30 mouse cellular contexts compared by ENCODE assay signal in genomic region chr6:84111106-84111505, GRCm38 (mm10).
DNase-seq lines count a peak whose midpoint lies in the region; ATAC-seq and TF ChIP-seq lines count a peak whose summit lies in the region.
"Had no signal": no experiment of that assay in that cellular context is flagged by ENCODE, and none has a peak within 500 bp of the region (broad histone marks: within the 10 kb centered on the region; RNA-seq: fewer than 3 reads in every experiment).

No protein-coding gene starts in this region.

- peaks cover 20% of the 10 kb centered on the region for H3K4me1 ChIP-seq in heart, embryonic 15.5 days (replicated peaks)
- H3K4me1 ChIP-seq in CH12.LX (ENCODE audit: control insufficient read depth in 1 of 2, insufficient read depth in 2 of 2), result peaks cover 0 to 7% of the 10 kb centered on the region in 2 experiments; a peak in 2 of 4 replicates
- H3K4me1 ChIP-seq in brown adipose tissue, adult 24 weeks (ENCODE audit: control insufficient read depth, insufficient read depth, insufficient read length, low read length), result peaks cover 16% of the 10 kb centered on the region
- peaks cover 19% of the 10 kb centered on the region for H3K4me1 ChIP-seq in limb, embryonic 14.5 days (ENCODE audit: control insufficient read depth, insufficient read depth, low read length)
- no peaks in the 10 kb centered on the region for H3K4me1 ChIP-seq in forebrain, postnatal 0 days (ENCODE audit: insufficient read depth)
- H3K4me1 ChIP-seq: liver, embryonic 12.5 days had no signal

- no peak overlapping the region for H3K4me3 ChIP-seq in heart, embryonic 15.5 days
- H3K4me3 ChIP-seq in CH12.LX (replicated peaks in 1 of 3; ENCODE audit: low read depth in 2 of 3, low read length in 2 of 3, poor library complexity in 1 of 3), result no peak overlapping the region
- no peak overlapping the region for H3K4me3 ChIP-seq in brown adipose tissue, adult 24 weeks (ENCODE audit: insufficient read depth, low read depth, low read length)
- H3K4me3 ChIP-seq in limb, embryonic 14.5 days (replicated peaks; ENCODE audit: low read length), result no peak overlapping the region
- H3K4me3 ChIP-seq in forebrain, postnatal 0 days (ENCODE audit: low read depth, low read length), result no peak overlapping the region
- H3K4me3 ChIP-seq: embryonic facial prominence, embryonic 12.5 days; heart, embryonic 10.5 days; hindbrain, embryonic 12.5 days; intestine, embryonic 15.5 days; liver, embryonic 12.5 days; neural tube, embryonic 15.5 days had no signal

- no peak overlapping the region for H3K9ac ChIP-seq in heart, embryonic 15.5 days
- H3K9ac ChIP-seq in CH12.LX (ENCODE audit: insufficient read depth, low read depth), result no peak overlapping the region
- no peak overlapping the region for H3K9ac ChIP-seq in limb, embryonic 14.5 days (ENCODE audit: low read depth, low read length, severe bottlenecking)
- H3K9ac ChIP-seq in forebrain, postnatal 0 days, result no peak overlapping the region
- H3K9ac ChIP-seq: embryonic facial prominence, embryonic 12.5 days; hindbrain, embryonic 12.5 days; intestine, embryonic 15.5 days; liver, embryonic 12.5 days; liver, postnatal 0 days; neural tube, embryonic 15.5 days had no signal

- DNase-seq in heart, adult 18-20 months, result no peak
- DNase-seq in CH12.LX (ENCODE audit: extremely low read depth), result no peak
- DNase-seq in limb, embryonic 14.5 days (ENCODE audit: low spot score), result no peak
- no peak for DNase-seq in forebrain, postnatal 0 days
- DNase-seq in B cell, adult 2 months, result no peak
- DNase-seq: adrenal gland, adult 8-10 months; cerebellum, adult 11 months; cerebellum, adult 9-10 months; cerebellum, postnatal 36 days; kidney, adult 8-10 months; kidney, postnatal 4 days; layer of hippocampus, postnatal 36 days; liver, postnatal 0 days; lung, postnatal 10 days; midbrain, embryonic 14.5 days; retina, postnatal 1 day; right cerebral cortex, postnatal 14 days; thymus, postnatal 4 days had no signal

- TF ChIP-seq POLR2A in CH12.LX (IDR thresholded peaks at IDR 0.05; ENCODE audit: low read depth, low read length), result no peak
- no peak for TF ChIP-seq POLR2A in limb, embryonic 14.5 days (IDR thresholded peaks at IDR 0.05; ENCODE audit: borderline replicate concordance, extremely low read depth, insufficient read depth, insufficient read length)

- WGBS in heart, embryonic 15.5 days, result 45% methylated on average over 11 of the region's 11 CpGs
- 71% methylated on average over 11 of the region's 11 CpGs for WGBS in limb, embryonic 14.5 days
- 84% methylated on average over 11 of the region's 11 CpGs for WGBS in forebrain, postnatal 0 days

- in situ Hi-C loops in CH12.LX (cut with MboI; ENCODE audit: low pct_ligation_motif_present, low pct_unique_long_range_greater_than_20kb, low sequenced_read_pairs), result no loop called here

- no peak for TF ChIP-seq CTCF in CH12.LX (conservative IDR thresholded peaks at IDR 0.05 in 1 of 2, IDR thresholded peaks at IDR 0.05 in 1 of 2; ENCODE audit: low read depth in 2 of 2, low read length in 2 of 2)
- TF ChIP-seq CTCF in forebrain, postnatal 0 days (IDR thresholded peaks at IDR 0.05; ENCODE audit: low read depth), result no peak

- H3K79me2 ChIP-seq in CH12.LX (replicated peaks; ENCODE audit: control insufficient read depth, extremely low read depth, insufficient read depth, poor library complexity, severe bottlenecking), result no peaks in the 10 kb centered on the region

- TF ChIP-seq EP300 in CH12.LX (IDR thresholded peaks at IDR 0.05; ENCODE audit: low read length), result no peak

- H3K27ac ChIP-seq in heart, embryonic 15.5 days, result 0 out of 2 replicates have a peak overlapping the region, but pooled peaks have one; percentile 17
- no peak overlapping the region for H3K27ac ChIP-seq in CH12.LX (ENCODE audit: insufficient read depth, low read depth)
- 0 out of 2 replicates have a peak overlapping the region, but pooled peaks have one; percentile 7 for H3K27ac ChIP-seq in brown adipose tissue, adult 24 weeks (replicated peaks; ENCODE audit: low read depth, low read length)
- 0 out of 2 replicates have a peak overlapping the region, but pooled peaks have one; percentile 35 for H3K27ac ChIP-seq in limb, embryonic 14.5 days (replicated peaks; ENCODE audit: low read depth, low read length)
- H3K27ac ChIP-seq in forebrain, postnatal 0 days (ENCODE audit: low read depth, low read length), result no peak overlapping the region
- H3K27ac ChIP-seq: embryonic facial prominence, embryonic 12.5 days; hindbrain, embryonic 12.5 days; hindbrain, postnatal 0 days; intestine, embryonic 15.5 days; kidney, postnatal 0 days; liver, embryonic 12.5 days; macrophage; neural tube, embryonic 15.5 days had no signal

- ATAC-seq in heart, embryonic 15.5 days (replicated peaks; ENCODE audit: insufficient number of reproducible peaks, insufficient read depth, low FRiP score, low read depth), result no peak
- no peak for ATAC-seq in limb, embryonic 14.5 days (ENCODE audit: low FRiP score, low read depth)
- ATAC-seq in forebrain, postnatal 0 days, result no peak
- ATAC-seq: forebrain, embryonic 14.5 days; hindbrain, postnatal 0 days; intestine, embryonic 15.5 days; liver, embryonic 12.5 days; liver, postnatal 0 days had no signal

- dilution Hi-C loops in CH12.LX (cut with MboI; ENCODE audit: extremely low pct_ligation_motif_present, extremely low pct_unique_long_range_greater_than_20kb, low sequenced_read_pairs), result no loop called here

- peaks cover 7% of the 10 kb centered on the region; the same call in 1 of the 2 replicates for H3K36me3 ChIP-seq in heart, embryonic 15.5 days
- no peaks in the 10 kb centered on the region for H3K36me3 ChIP-seq in CH12.LX (replicated peaks in 1 of 2; ENCODE audit: control insufficient read depth in 1 of 2, insufficient read depth in 1 of 2, low read length in 1 of 2)
- no peaks in the 10 kb centered on the region for H3K36me3 ChIP-seq in limb, embryonic 14.5 days (ENCODE audit: control insufficient read depth, insufficient read depth, low read length)
- no peaks in the 10 kb centered on the region for H3K36me3 ChIP-seq in forebrain, postnatal 0 days (ENCODE audit: insufficient read depth)
- H3K36me3 ChIP-seq: embryonic facial prominence, embryonic 12.5 days; hindbrain, embryonic 12.5 days; intestine, embryonic 15.5 days; liver, embryonic 12.5 days; neural tube, embryonic 15.5 days had no signal

- no peak for TF ChIP-seq RAD21 in CH12.LX (IDR thresholded peaks at IDR 0.05; ENCODE audit: low read depth, low read length)

- H3K4me2 ChIP-seq in heart, embryonic 15.5 days, result no peak overlapping the region; the same call in 1 of the 2 replicates
- 0 out of 2 replicates have a peak overlapping the region, but pooled peaks have one; percentile 19 for H3K4me2 ChIP-seq in CH12.LX (ENCODE audit: insufficient read depth, low read depth, poor library complexity, severe bottlenecking)
- no peak overlapping the region for H3K4me2 ChIP-seq in limb, embryonic 14.5 days (replicated peaks; ENCODE audit: low read depth, low read length, severe bottlenecking)
- no peak overlapping the region for H3K4me2 ChIP-seq in forebrain, postnatal 0 days (ENCODE audit: low read depth)
- H3K4me2 ChIP-seq: embryonic facial prominence, embryonic 12.5 days; hindbrain, embryonic 12.5 days; intestine, embryonic 15.5 days; liver, embryonic 12.5 days; neural tube, embryonic 15.5 days had no signal

- H3K27me3 ChIP-seq in heart, embryonic 15.5 days, result peaks cover 12% of the 10 kb centered on the region; the same call in 1 of the 2 replicates
- H3K27me3 ChIP-seq in CH12.LX (replicated peaks), result peaks cover 83% of the 10 kb centered on the region
- no peaks in the 10 kb centered on the region for H3K27me3 ChIP-seq in limb, embryonic 14.5 days (ENCODE audit: control insufficient read depth, insufficient read depth, low read length)
- peaks cover 4% of the 10 kb centered on the region; the same call in 1 of the 2 replicates for H3K27me3 ChIP-seq in forebrain, postnatal 0 days (ENCODE audit: insufficient read depth, low read length)
- H3K27me3 ChIP-seq: hindbrain, embryonic 12.5 days had no signal

- H3K9me3 ChIP-seq in heart, embryonic 15.5 days (replicated peaks), result no peaks in the 10 kb centered on the region
- no peaks in the 10 kb centered on the region for H3K9me3 ChIP-seq in CH12.LX (replicated peaks; ENCODE audit: low read length)
- H3K9me3 ChIP-seq in limb, embryonic 14.5 days (ENCODE audit: control insufficient read depth, low read length), result no peaks in the 10 kb centered on the region
- H3K9me3 ChIP-seq in forebrain, postnatal 0 days (ENCODE audit: low read length), result no peaks in the 10 kb centered on the region
- H3K9me3 ChIP-seq: embryonic facial prominence, embryonic 12.5 days; heart, embryonic 10.5 days; hindbrain, embryonic 12.5 days; intestine, embryonic 15.5 days; liver, embryonic 12.5 days; neural tube, embryonic 15.5 days had no signal

TF ChIP-seq in CH12.LX, 34 proteins besides CTCF, POLR2A, EP300 and RAD21:
- TF ChIP-seq MAZ (IDR thresholded peaks at IDR 0.05; ENCODE audit: low read depth, low read length) (no peak), USF1 (IDR thresholded peaks at IDR 0.05; ENCODE audit: low read depth, low read length) (no peak)
TF ChIP-seq in CH12.LX: peak in this region for 0.

Comparison
In these comparisons a context has a peak if more than half of its experiments do, and no peak if none do; other contexts are left out.
1. H3K27ac ChIP-seq: peak in heart, embryonic 15.5 days (single experiment), brown adipose tissue, adult 24 weeks (single experiment) and limb, embryonic 14.5 days (single experiment); none in CH12.LX (single experiment) and forebrain, postnatal 0 days (single experiment).